Comparison of ENCODE assay signal across 19 mouse cellular contexts in the genomic region with DNA sequence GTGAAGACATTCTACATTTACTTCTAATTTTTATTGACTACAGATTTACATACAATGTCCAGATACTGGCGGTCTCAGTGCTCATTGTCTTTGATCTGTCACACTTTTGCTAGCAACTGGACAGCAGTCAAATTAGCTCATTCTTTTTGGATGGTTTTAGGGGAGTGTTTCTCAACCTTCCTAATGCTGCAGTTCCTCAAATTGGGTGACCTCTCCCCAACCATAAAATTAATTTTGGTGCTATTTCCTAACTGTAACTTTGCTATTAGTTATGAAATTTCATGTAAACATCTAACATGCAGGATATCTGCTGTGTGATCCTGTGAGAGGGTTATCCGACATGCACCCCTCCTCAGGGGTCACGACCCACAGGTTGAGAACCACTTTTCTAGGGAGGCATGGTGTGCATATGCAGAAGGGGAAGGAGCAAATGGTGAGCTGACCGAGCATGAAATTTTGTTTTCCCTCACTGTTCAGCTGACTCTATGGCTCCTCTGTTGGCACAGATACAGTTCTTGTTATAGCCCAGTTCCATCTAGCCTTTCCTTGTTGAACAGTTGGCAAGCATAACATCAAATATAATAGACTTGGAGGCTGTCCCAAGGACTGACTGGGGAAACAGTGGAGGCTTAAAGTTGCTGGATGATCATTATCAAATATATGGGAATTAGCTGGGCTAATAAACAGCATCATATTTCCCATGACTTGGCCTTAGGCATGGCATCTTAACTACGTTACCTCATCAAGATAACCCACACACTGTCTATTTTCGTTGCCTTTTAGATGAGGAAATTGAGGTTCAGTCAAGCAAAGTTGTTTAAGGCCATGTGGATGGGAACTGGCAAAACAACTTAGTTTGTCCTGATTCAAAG.
DNase-seq lines count a peak whose midpoint lies in the region; ATAC-seq and TF ChIP-seq lines count a peak whose summit lies in the region.
"Had no signal": no experiment of that assay in that cellular context is flagged by ENCODE, and none has a peak within 500 bp of the region (broad histone marks: within the 10 kb centered on the region; RNA-seq: fewer than 3 reads in every experiment).

No protein-coding gene starts in this region.

- no peaks in the 10 kb centered on the region for H3K36me3 ChIP-seq in forebrain, embryonic 14.5 days (ENCODE audit: control insufficient read depth, insufficient read depth, low read length)
- no peaks in the 10 kb centered on the region for H3K36me3 ChIP-seq in forebrain, postnatal 0 days (ENCODE audit: insufficient read depth)
- H3K36me3 ChIP-seq in lung, postnatal 0 days (ENCODE audit: insufficient read depth, low read length), result no peaks in the 10 kb centered on the region
- H3K36me3 ChIP-seq: forebrain, embryonic 15.5 days; hindbrain, embryonic 15.5 days; liver, embryonic 15.5 days had no signal

- H3K9ac ChIP-seq in forebrain, embryonic 14.5 days (ENCODE audit: low read length), result no peak overlapping the region
- no peak overlapping the region for H3K9ac ChIP-seq in forebrain, postnatal 0 days
- H3K9ac ChIP-seq in lung, postnatal 0 days (replicated peaks; ENCODE audit: low read depth), result no peak overlapping the region
- H3K9ac ChIP-seq: forebrain, embryonic 15.5 days; hindbrain, embryonic 15.5 days; liver, embryonic 15.5 days had no signal

- WGBS in forebrain, embryonic 14.5 days, result 87% methylated on average over 6 of the region's 6 CpGs
- 78% methylated on average over 6 of the region's 6 CpGs for WGBS in forebrain, postnatal 0 days
- 64% methylated on average over 6 of the region's 6 CpGs for WGBS in lung, postnatal 0 days

- H3K27me3 ChIP-seq in forebrain, embryonic 14.5 days (replicated peaks; ENCODE audit: control insufficient read depth, insufficient read depth, low read length), result no peaks in the 10 kb centered on the region
- H3K27me3 ChIP-seq in forebrain, postnatal 0 days (ENCODE audit: insufficient read depth, low read length), result no peaks in the 10 kb centered on the region
- no peaks in the 10 kb centered on the region for H3K27me3 ChIP-seq in lung, postnatal 0 days (replicated peaks; ENCODE audit: insufficient read depth, low read length)
- H3K27me3 ChIP-seq: forebrain, embryonic 15.5 days; hindbrain, embryonic 15.5 days; liver, embryonic 15.5 days had no signal

- peak; percentile 27 for DNase-seq in forebrain, embryonic 14.5 days (ENCODE audit: low spot score)
- no peak for DNase-seq in forebrain, postnatal 0 days
- no peak for DNase-seq in lung, postnatal 0 days (ENCODE audit: low spot score)
- DNase-seq in lung, postnatal 14 days, result no peak
- DNase-seq in frontal cortex, postnatal 36 days (ENCODE audit: low spot score in 2 of 2), result no peak
- DNase-seq in cerebellum, postnatal 4 days (ENCODE audit: low spot score in 2 of 2), result no peak
- DNase-seq in urinary bladder, postnatal 14 days (ENCODE audit: low spot score), result no peak
- DNase-seq: adrenal gland, postnatal 14 days; cerebellum, adult 9-10 months; embryo, embryonic 11 days; heart, postnatal 14 days; midbrain, embryonic 14.5 days; right cerebral cortex, postnatal 14 days had no signal

- no peak for TF ChIP-seq CTCF in forebrain, postnatal 0 days (IDR thresholded peaks at IDR 0.05; ENCODE audit: low read depth)
- no peak for TF ChIP-seq CTCF in lung, postnatal 0 days (IDR thresholded peaks at IDR 0.05)

- no peak for TF ChIP-seq EP300 in lung, postnatal 0 days (IDR thresholded peaks at IDR 0.05)

- ATAC-seq in forebrain, embryonic 14.5 days, result no peak
- ATAC-seq in forebrain, postnatal 0 days, result no peak
- peak; percentile 21; the same call in 1 of the 2 replicates for ATAC-seq in lung, postnatal 0 days
- ATAC-seq in granulocyte monocyte progenitor cell, adult 5-6 weeks (replicated peaks; ENCODE audit: poor library complexity, severe bottlenecking), result peak; percentile 72
- ATAC-seq: forebrain, embryonic 15.5 days; intestine, postnatal 0 days had no signal

- H3K4me1 ChIP-seq in forebrain, embryonic 14.5 days (ENCODE audit: control insufficient read depth, insufficient read depth, low read length), result no peaks in the 10 kb centered on the region
- H3K4me1 ChIP-seq in forebrain, postnatal 0 days (ENCODE audit: insufficient read depth), result no peaks in the 10 kb centered on the region
- H3K4me1 ChIP-seq in lung, postnatal 0 days (ENCODE audit: insufficient read depth, low read depth, low read length), result peaks cover 2% of the 10 kb centered on the region
- H3K4me1 ChIP-seq: forebrain, embryonic 15.5 days; hindbrain, embryonic 15.5 days; liver, embryonic 15.5 days had no signal

- H3K4me3 ChIP-seq in forebrain, embryonic 14.5 days (ENCODE audit: low read depth, low read length), result no peak overlapping the region
- H3K4me3 ChIP-seq in forebrain, postnatal 0 days (ENCODE audit: low read depth, low read length), result no peak overlapping the region
- no peak overlapping the region for H3K4me3 ChIP-seq in lung, postnatal 0 days (ENCODE audit: low read depth, low read length)
- H3K4me3 ChIP-seq: forebrain, embryonic 15.5 days; hindbrain, embryonic 15.5 days; liver, embryonic 15.5 days had no signal

- H3K27ac ChIP-seq in forebrain, embryonic 14.5 days (ENCODE audit: low read depth, low read length), result no peak overlapping the region
- H3K27ac ChIP-seq in forebrain, postnatal 0 days (ENCODE audit: low read depth, low read length), result no peak overlapping the region
- H3K27ac ChIP-seq in lung, postnatal 0 days (ENCODE audit: low read length), result no peak overlapping the region
- H3K27ac ChIP-seq: forebrain, embryonic 15.5 days; hindbrain, embryonic 15.5 days; liver, embryonic 15.5 days had no signal

- no peak overlapping the region for H3K4me2 ChIP-seq in forebrain, embryonic 14.5 days (ENCODE audit: low read length)
- no peak overlapping the region for H3K4me2 ChIP-seq in forebrain, postnatal 0 days (ENCODE audit: low read depth)
- no peak overlapping the region for H3K4me2 ChIP-seq in lung, postnatal 0 days (replicated peaks; ENCODE audit: low read depth, low read length)
- H3K4me2 ChIP-seq: forebrain, embryonic 15.5 days; heart, embryonic 11.5 days; hindbrain, embryonic 15.5 days; liver, embryonic 15.5 days had no signal

- no peaks in the 10 kb centered on the region for H3K9me3 ChIP-seq in forebrain, embryonic 14.5 days (replicated peaks; ENCODE audit: control insufficient read depth, low read length)
- H3K9me3 ChIP-seq in forebrain, postnatal 0 days (ENCODE audit: low read length), result no peaks in the 10 kb centered on the region
- no peaks in the 10 kb centered on the region for H3K9me3 ChIP-seq in lung, postnatal 0 days (ENCODE audit: low read length)
- H3K9me3 ChIP-seq: forebrain, embryonic 15.5 days; hindbrain, embryonic 15.5 days; liver, embryonic 15.5 days had no signal

Comparison
In these comparisons a context has a peak if more than half of its experiments do, and no peak if none do; other contexts are left out.
1. ATAC-seq: peak in lung, postnatal 0 days (single experiment) and granulocyte monocyte progenitor cell, adult 5-6 weeks (single experiment); none in forebrain, embryonic 14.5 days (single experiment) and forebrain, postnatal 0 days (single experiment).